Mouse (Mus musculus) thymus, adult 2 months (tissue): ENCODE results near the gene Rrp9.

Source experiments
- CTCF ChIP-seq: fragments of 200-500 bp; IDR thresholded peaks from 2 replicates; pipeline ENCODE4 v1.5.1; 2012; ENCODE audit warnings: mild to moderate bottlenecking, control low read depth, low read length, moderate library complexity, borderline replicate concordance; ENCODE audit not compliant: control insufficient read depth, poor library complexity, insufficient read depth; ENCODE audit errors: extremely low read depth
- POLR2A ChIP-seq: fragments of 200-500 bp; IDR thresholded peaks from 2 replicates; pipeline ENCODE4 v1.6.1; 2012; ENCODE audit warnings: mild to moderate bottlenecking, low read length, control low read depth, moderate library complexity; ENCODE audit not compliant: control insufficient read depth, poor library complexity, insufficient read depth; ENCODE audit errors: extremely low read depth

DNA sequence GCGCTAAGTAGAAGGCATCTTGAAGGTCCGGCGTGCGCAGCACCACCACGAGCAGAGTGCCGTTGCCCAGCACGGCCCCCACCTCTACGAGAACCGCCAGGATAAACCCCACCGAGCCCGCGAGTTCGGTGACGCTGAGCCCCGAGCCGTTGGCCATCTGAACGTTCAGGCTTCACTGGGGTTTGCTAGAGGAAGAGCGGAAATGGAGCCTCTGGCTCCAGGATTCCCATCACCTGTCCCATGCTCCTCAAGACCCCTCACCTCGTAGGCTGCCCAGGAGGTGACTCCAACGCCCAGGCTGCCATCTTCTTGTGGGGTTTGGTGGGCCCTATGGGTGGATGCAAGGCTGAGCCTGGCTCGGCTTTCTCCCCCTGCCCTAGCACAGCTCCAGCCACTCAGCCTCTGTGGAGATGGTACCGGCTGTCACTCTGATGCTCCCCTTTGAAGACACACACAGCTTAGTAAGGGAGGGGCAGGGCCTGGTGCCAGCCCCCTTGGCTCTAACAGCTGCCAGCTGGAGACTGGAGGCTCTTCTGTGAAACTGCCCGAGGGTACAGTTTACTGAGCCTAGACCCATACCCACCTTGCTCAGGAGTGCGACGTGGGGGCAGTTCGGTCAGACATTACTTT, 10.1 kb upstream of the Rrp9 start, which contains the start of gene Gpr62:
- TF ChIP-seq CTCF (no peak), POLR2A (no peak)
